Mouse (Mus musculus) bone marrow, adult 2 months (tissue): ENCODE data around the gene Egfr.

Experiments used
- CTCF ChIP-seq: fragments of 200-500 bp; IDR thresholded peaks from 2 replicates; pipeline ENCODE4 v1.5.1; 2011; ENCODE audit warnings: low read length, control low read depth; ENCODE audit not compliant: control insufficient read depth, insufficient read depth
- POLR2A ChIP-seq: fragments of 200-500 bp; IDR thresholded peaks from 2 replicates; pipeline ENCODE4 v1.6.1; 2011; ENCODE audit warnings: low read depth, mild to moderate bottlenecking, control low read depth, low read length, borderline replicate concordance; ENCODE audit not compliant: control insufficient read depth

- no peak for TF ChIP-seq CTCF
- TF ChIP-seq POLR2A = no peak
Measured at GRCm38 (mm10) chr11:16881932-16882331, 129.9 kb downstream of the Egfr start.
